Mouse (Mus musculus): ENCODE results near the gene Rrbp1. TPM values are rescaled to one million over a fixed set of nuclear protein-coding genes. Genes with fewer than 3 reads are reported as not detected.
A peak's percentile ranks its signal among the peaks of the same experiment; 100 is the strongest.

Rrbp1 gene
- total and polyA plus RNA-seq, 3 experiments, result 56.7 to 128 (median 127) TPM

- Histone ChIP-seq H3K4me3 (ENCODE audit: control insufficient read depth in 1 of 2, insufficient read depth in 1 of 2, low read depth in 2 of 2, low read length in 2 of 2) (no peak overlapping the region), H3K27me3 (ENCODE audit: control insufficient read depth in 1 of 2, insufficient read depth in 2 of 2, low read length in 2 of 2) (peaks cover 0 to 3% of the 10 kb centered on the region in 2 experiments; a peak in 3 of 4 replicates), H3K27ac (ENCODE audit: control insufficient read depth, low read depth, low read length) (no peak overlapping the region), H3K4me1 (ENCODE audit: control insufficient read depth in 1 of 2, insufficient read depth in 2 of 2, low read length in 2 of 2) (peaks cover 3 to 8% of the 10 kb centered on the region in 2 experiments), H3K36me3 (ENCODE audit: control insufficient read depth in 1 of 2, insufficient read depth in 2 of 2, low read length in 2 of 2) (no peaks in the 10 kb centered on the region), H3K79me2 (ENCODE audit: control insufficient read depth, insufficient read depth, low read length, poor library complexity) (no peaks in the 10 kb centered on the region), H3K9me3 (replicated peaks; ENCODE audit: insufficient read depth, low read length) (no peaks in the 10 kb centered on the region), H3K9ac (ENCODE audit: control insufficient read depth, low read depth, low read length, poor library complexity, severe bottlenecking) (no peak overlapping the region)
- no peak for DNase-seq (ENCODE audit: low read depth, low spot score)
- TF ChIP-seq TBP (IDR thresholded peaks at IDR 0.05; ENCODE audit: low read depth, low read length) (no peak), CHD2 (IDR thresholded peaks at IDR 0.05; ENCODE audit: low read length) (no peak), KAT2A (conservative IDR thresholded peaks at IDR 0.05; ENCODE audit: low read depth, low read length) (no peak), MAZ (IDR thresholded peaks at IDR 0.05; ENCODE audit: low read depth, low read length) (no peak), MAFK (IDR thresholded peaks at IDR 0.05; ENCODE audit: borderline replicate concordance, low read depth, low read length) (no peak), CTCF (IDR thresholded peaks at IDR 0.05 in 2 of 3, conservative IDR thresholded peaks at IDR 0.05 in 1 of 3; ENCODE audit: control insufficient read depth in 1 of 3, insufficient read depth in 1 of 3, low read depth in 2 of 3, low read length in 3 of 3, poor library complexity in 1 of 3, severe bottlenecking in 1 of 3) (no peak), POLR2AphosphoS2 (IDR thresholded peaks at IDR 0.05; ENCODE audit: low read length) (no peak), MYB (IDR thresholded peaks at IDR 0.05; ENCODE audit: low read depth, low read length) (no peak), BHLHE40 (IDR thresholded peaks at IDR 0.05; ENCODE audit: borderline replicate concordance, low read depth, low read length) (no peak), ETS1 (IDR thresholded peaks at IDR 0.05; ENCODE audit: low read depth, low read length) (no peak), TCF12 (IDR thresholded peaks at IDR 0.05; ENCODE audit: low read depth, low read length) (no peak), ZNF384 (IDR thresholded peaks at IDR 0.05; ENCODE audit: low read depth, low read length) (no peak), NRF1 (IDR thresholded peaks at IDR 0.05; ENCODE audit: insufficient read depth, low read depth, low read length, poor library complexity, severe bottlenecking) (no peak)
These were observed 19.7 kb upstream of the Rrbp1 start for GRCm38 (mm10) chr2:144030791-144031190.

DNA sequence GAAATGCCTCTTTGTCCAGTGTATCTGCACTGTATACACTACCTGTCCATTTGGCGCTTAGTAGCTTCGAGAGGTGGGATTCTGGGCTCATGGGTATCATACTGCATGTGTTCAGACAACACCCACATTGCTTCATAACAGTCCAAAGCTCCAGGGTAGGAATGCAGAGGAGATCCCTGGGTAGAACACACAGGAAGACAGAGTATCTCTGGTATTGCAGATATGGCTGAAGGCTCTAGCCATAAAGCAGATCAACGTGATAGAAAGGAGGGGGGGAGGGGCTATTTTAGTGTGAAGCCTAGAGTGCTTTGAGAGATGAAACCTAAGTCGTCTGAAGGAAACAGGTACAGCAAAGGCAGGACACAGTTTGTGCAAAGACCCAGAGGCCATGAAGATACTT lies 15.4 kb upstream of the Rrbp1 start:
- Histone ChIP-seq H3K27ac (ENCODE audit: control insufficient read depth, low read depth, low read length) (no peak overlapping the region), H3K9ac (ENCODE audit: control insufficient read depth, low read depth, low read length, poor library complexity, severe bottlenecking) (no peak overlapping the region), H3K9me3 (replicated peaks; ENCODE audit: insufficient read depth, low read length) (no peaks in the 10 kb centered on the region), H3K4me1 (ENCODE audit: control insufficient read depth in 1 of 2, insufficient read depth in 2 of 2, low read length in 2 of 2) (peaks cover 3 to 8% of the 10 kb centered on the region in 2 experiments), H3K27me3 (ENCODE audit: control insufficient read depth in 1 of 2, insufficient read depth in 2 of 2, low read length in 2 of 2) (peaks cover 0 to 1% of the 10 kb centered on the region in 2 experiments; a peak in 3 of 4 replicates), H3K36me3 (ENCODE audit: control insufficient read depth in 1 of 2, insufficient read depth in 2 of 2, low read length in 2 of 2) (no peaks in the 10 kb centered on the region), H3K4me3 (ENCODE audit: control insufficient read depth in 1 of 2, insufficient read depth in 1 of 2, low read depth in 2 of 2, low read length in 2 of 2) (no peak overlapping the region), H3K79me2 (ENCODE audit: control insufficient read depth, insufficient read depth, low read length, poor library complexity) (no peaks in the 10 kb centered on the region)
- DNase-seq (ENCODE audit: low read depth, low spot score), result peak; percentile 15
- TF ChIP-seq EP300 (IDR thresholded peaks at IDR 0.05; ENCODE audit: low read depth in 1 of 2, low read length in 2 of 2), result 0 out of 4 replicates have a peak, but pooled peaks of 1 of the 2 experiments have one; percentile 20
- TF ChIP-seq MEF2A (IDR thresholded peaks at IDR 0.05; ENCODE audit: extremely low read depth, insufficient replicate concordance, low read depth, low read length, poor library complexity, severe bottlenecking), result no peak
